Mouse (Mus musculus): ENCODE measurements around the gene P3h4.

- TF ChIP-seq CTCF (IDR thresholded peaks at IDR 0.05) (no peak), EP300 (IDR thresholded peaks at IDR 0.05) (no peak)
These were observed 22.7 kb downstream of the P3h4 start for GRCm38 (mm10) chr11:100391884-100392345.

Measured in lung, postnatal 0 days (tissue).